Mouse (Mus musculus) leukemia stem cell, adult 10-12 weeks (primary cell): ENCODE data around the gene Phb2. TPM values are rescaled to one million over a fixed set of nuclear protein-coding genes. Genes with fewer than 3 reads are reported as not detected.

Source experiments
- polyA plus RNA-seq: library from polyadenylated mRNA; stranded (reverse); fragments of >175 nt; gene quantifications from 2 replicates; pipeline ENCODE4 v1.2.3, GENCODE M21; 2012; ENCODE audit warnings: low replicate concordance

Phb2 gene
- 176 and 319 TPM in 2 replicates for polyA plus RNA-seq

DNA sequence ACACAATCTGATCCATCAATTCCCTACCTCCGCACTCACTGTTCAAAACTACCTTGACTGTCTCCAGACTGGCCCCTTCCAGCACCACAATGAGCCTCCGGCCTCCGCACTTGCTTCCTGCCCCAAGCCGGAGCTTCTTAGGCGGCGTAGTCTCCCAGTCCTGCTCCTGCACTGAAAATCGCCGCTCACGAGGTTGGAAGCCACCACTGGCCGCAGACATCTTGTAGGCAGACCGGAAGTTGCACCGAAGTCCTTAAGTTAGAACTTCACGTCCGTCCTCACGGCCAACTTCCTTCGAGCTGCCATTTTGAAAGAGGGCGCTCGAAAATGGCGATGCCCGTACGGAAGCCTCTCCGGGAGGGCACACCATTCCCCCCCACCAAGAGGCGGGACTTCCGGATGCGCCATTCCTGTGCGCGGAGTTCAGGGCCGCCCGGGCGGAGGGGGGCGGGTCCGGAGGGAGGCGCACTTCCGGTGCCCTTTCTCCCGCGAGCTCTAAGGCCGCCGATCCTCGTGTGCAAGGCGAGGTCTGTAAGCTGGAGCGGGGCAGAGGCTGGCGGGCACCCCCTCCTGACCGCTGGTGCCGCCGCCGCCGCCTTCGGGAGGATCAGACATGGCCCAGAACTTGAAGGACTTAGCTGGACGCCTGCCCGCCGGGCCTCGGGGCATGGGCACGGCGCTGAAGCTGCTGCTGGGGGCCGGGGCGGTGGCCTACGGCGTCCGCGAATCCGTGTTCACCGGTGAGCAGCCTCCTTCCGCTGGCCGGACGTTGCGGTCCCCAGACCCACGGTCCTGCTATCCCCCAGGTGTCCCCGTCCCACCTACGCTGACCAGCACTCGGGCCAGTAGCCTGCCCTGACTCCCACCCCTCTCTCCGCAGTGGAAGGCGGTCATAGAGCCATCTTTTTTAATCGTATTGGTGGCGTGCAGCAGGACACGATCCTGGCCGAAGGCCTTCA is at the start of gene Phb2, which contains the start of gene Emg1:
Gene Phb2, plus strand, starts transcription at position 513 of the 959 bp plus-strand sequence.
Gene Emg1, minus strand, starts transcription at position 355 of the 959 bp plus-strand sequence.

DNA sequence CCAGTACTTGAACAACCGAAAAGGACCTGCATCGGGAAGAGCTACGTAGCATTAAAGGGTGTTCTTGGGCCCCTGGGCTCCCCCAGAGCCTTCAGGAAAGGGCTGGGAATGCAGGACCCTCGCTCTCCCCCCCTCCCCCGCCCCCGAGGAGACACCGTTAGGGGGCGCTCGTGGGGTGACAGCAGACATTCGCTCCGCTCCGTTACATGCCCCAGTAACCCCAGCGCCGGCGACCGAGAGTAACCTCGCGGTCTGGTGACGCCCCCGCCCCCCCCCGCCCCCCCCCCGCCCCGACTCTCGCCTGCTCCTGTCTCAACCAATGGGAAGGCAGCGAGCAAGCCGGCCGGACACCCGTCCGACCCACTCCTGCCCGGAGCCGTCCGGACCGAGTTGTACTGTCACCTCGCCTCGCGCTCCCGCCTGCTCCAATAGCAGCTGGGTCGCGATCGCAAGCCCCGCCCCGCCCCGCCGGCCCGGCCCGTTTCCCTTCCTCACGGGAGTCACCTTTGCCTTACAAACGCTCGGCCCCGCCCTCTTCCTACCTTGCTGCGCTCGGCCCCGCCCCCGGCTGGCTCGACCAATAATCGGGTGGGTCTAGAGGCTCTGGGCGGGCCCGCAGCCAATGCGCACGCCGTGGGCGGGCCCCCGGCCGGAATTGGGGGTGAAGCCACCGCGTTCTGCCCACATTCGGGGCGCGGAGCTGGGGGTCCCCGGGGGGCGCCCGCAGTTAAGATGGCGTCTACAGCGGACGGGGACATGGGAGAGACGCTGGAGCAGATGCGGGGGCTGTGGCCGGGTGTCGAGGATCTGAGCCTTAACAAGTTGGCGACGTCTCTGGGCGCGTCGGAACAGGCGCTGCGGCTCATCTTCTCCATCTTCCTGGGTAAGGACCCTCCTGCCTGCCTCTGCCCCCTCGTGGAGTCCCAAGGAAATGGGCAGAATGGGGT is 49.4 kb upstream of the Phb2 start, which contains the start of gene Lpcat3:
Gene Lpcat3, plus strand, starts transcription at position 551 of the 947 bp plus-strand sequence.

DNA sequence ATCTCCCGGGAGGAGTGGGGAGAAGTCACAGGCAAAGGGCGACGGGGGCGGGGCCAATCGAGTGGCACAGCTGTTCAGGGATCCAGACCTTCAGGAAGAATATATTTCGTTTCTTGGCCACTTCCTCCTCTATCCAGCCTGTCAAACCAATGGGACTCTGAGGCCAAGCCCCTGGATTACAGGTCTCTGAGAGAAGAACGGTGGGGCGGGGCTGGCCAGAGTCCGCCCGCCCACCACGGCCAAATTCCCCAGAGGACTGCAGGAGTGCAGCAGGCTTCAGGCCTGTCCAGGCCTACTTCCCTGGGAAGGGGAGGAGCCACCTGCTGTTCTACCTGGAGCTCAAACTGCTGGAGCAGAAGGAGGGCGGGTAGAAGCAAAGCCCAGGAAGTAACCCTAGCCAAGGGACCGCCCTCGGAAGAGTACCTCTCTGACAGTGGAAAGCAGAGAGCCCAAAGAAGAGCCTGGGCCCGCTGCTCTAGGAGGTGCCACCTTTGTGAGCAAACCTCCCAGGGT is 26.4 kb downstream of the Phb2 start, which contains the start of gene Ptpn6:
Gene Ptpn6, minus strand, starts transcription at position 204 of the 513 bp plus-strand sequence.

DNA sequence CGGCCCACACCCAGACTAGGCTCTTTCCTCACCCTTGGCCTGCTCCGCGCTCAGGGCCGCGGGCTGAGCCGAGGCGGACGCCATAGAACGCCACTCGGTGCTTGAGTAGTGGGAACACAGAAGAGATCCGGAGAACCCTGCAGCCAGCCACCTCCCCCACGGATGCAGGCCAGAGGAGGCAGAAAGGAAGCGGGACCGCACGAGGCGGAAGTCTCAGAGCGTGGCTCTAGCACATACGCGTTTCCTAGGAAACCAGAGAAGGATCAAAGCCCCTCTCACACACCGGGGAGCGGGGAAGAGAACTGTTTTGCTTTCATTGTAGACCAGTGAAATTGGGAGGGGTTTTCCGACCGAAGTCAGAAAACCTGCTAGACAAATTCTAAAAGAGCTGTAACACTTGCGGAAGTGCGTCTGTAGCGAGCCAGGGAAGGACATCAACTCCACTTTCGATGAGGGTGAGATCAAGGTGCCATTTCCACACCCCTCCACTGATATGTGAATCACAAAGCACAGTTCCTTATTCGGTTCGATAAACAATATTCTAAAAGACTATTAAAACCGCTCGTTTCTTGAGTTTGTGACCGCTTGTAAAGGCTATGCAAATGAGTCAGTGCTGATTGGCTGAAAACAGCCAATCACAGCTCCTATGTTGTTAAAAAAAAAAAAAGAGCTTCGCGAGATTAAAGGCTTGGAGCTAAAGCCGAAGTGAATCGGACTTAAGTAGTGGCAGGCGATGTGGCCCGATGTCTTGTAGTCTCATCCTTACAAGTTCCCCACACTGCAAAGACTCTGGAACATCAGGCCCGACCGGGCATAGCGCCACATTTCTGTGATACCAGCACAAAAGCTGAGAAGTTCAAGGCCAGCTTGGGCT is 29.0 kb downstream of the Phb2 start, which contains the start of gene Grcc10:
Gene Grcc10, minus strand, starts transcription at position 487 of the 874 bp plus-strand sequence.

DNA sequence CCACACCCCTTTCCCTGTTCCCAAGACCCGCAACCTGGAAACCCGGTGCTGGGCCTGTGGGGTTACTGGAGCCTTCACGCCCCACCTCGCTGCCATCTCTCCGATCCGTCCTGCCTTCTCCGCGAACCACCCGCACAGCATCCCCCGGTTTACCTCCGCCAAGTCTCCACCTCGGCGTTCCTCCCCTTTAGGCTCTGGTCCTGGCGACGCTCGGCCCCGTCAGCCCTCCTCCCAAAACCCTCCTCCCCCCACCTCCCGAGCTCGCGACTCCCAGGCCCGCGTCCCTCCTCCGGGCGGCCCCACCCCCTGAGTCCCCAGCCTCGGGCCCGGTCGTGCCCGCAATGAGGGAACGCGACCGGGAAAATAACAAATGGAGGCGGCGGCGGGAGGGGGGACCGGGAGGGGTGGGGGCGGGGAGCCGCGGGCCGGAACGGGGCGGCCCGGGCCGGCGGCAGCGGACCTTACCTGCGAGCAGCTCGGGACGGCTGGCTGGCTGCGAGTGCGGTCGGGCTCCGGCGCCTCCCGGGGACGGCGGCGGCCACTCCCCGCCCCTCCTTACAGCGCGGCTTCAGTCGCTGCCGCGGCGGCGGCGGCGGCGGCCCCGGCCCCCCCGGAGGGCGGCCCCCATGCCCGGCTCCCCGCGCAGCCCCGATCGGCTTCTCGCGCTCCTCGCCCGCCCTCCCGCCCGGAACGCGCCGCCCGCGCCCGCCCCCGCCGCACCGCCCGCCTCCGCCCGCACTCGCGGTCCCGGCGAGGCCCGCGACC is 43.9 kb downstream of the Phb2 start, which contains the start of the genes Gm45234 and Atn1:
Gene Gm45234, minus strand, starts transcription at position 191 of the 765 bp plus-strand sequence.
Gene Atn1, minus strand, starts transcription at position 694 of the 765 bp plus-strand sequence.

Other genes with a start within 250 kb of the Phb2 start
- 8.9 and 16.4 TPM in 2 replicates for gene Clstn3, start 247.5 kb upstream of the Phb2 start, polyA plus RNA-seq
- 0.07 and 0.46 TPM in 2 replicates for gene C1rl, start 219.2 kb upstream of the Phb2 start, polyA plus RNA-seq
- 2.6 and 5.0 TPM in 2 replicates for gene C1ra, start 199.9 kb upstream of the Phb2 start, polyA plus RNA-seq
- 0.06 and 0.26 TPM in 2 replicates for gene C1s1, start 170.0 kb upstream of the Phb2 start, polyA plus RNA-seq
- gene C1rb, start 142.0 kb upstream of the Phb2 start, polyA plus RNA-seq, result not detected in 2 replicates
- not detected in 2 replicates for gene C1s2, start 76.3 kb upstream of the Phb2 start, polyA plus RNA-seq
- 181 and 313 TPM in 2 replicates for gene Lpcat3, start 49.3 kb upstream of the Phb2 start, polyA plus RNA-seq
- gene Emg1, start 158 bp upstream of the Phb2 start, polyA plus RNA-seq, result 121 and 214 TPM in 2 replicates
- gene Ptpn6, start 26.4 kb downstream of the Phb2 start, polyA plus RNA-seq, result 35.0 and 59.4 TPM in 2 replicates
- 14.7 and 16.6 TPM in 2 replicates for gene Grcc10, start 29.0 kb downstream of the Phb2 start, polyA plus RNA-seq
- 6.5 and 9.2 TPM in 2 replicates for gene Gm45234, start 43.7 kb downstream of the Phb2 start, polyA plus RNA-seq
- gene Atn1, start 44.2 kb downstream of the Phb2 start, polyA plus RNA-seq, result 34.5 and 35.4 TPM in 2 replicates
- 0.11 and 0.80 TPM in 2 replicates for gene Eno2, start 57.3 kb downstream of the Phb2 start, polyA plus RNA-seq
- not detected in 2 replicates for gene Lrrc23, start 67.4 kb downstream of the Phb2 start, polyA plus RNA-seq
- gene Spsb2, start 96.3 kb downstream of the Phb2 start, polyA plus RNA-seq, result 6.3 and 9.8 TPM in 2 replicates
- gene Tpi1, start 102.0 kb downstream of the Phb2 start, polyA plus RNA-seq, result 16.7 and 65.2 TPM in 2 replicates
- 22.3 and 54.7 TPM in 2 replicates for gene Usp5, start 117.1 kb downstream of the Phb2 start, polyA plus RNA-seq
- 62.0 and 80.4 TPM in 2 replicates for gene Cdca3, start 117.2 kb downstream of the Phb2 start, polyA plus RNA-seq
- gene Gnb3, start 127.9 kb downstream of the Phb2 start, polyA plus RNA-seq, result not detected in 2 replicates
- 1.2 and 1.6 TPM in 2 replicates for gene P3h3, start 145.4 kb downstream of the Phb2 start, polyA plus RNA-seq
- 0.41 and 1.1 TPM in 2 replicates for gene Gpr162, start 151.6 kb downstream of the Phb2 start, polyA plus RNA-seq
- 8.6 and 14.1 TPM in 2 replicates for gene Cd4, start 175.9 kb downstream of the Phb2 start, polyA plus RNA-seq
- 15.5 and 17.2 TPM in 2 replicates for gene Lag3, start 199.4 kb downstream of the Phb2 start, polyA plus RNA-seq
- 272 and 614 TPM in 2 replicates for gene Ptms, start 207.8 kb downstream of the Phb2 start, polyA plus RNA-seq
- gene Mlf2, start 219.1 kb downstream of the Phb2 start, polyA plus RNA-seq, result 197 and 222 TPM in 2 replicates